Mouse (Mus musculus) urinary bladder, postnatal 0 days (tissue): ENCODE data around the gene Vars. TPM values are rescaled to one million over a fixed set of nuclear protein-coding genes. Genes with fewer than 3 reads are reported as not detected.

Source experiments
- polyA plus RNA-seq: library from polyadenylated mRNA; unstranded; fragments of >200 nt; fragmentation: Nextera tagmentation; extraction: Ambion mirVana; gene quantifications from 2 replicates; pipeline ENCODE4 v1.2.1, GENCODE M21; 2015

Gene Vars
- polyA plus RNA-seq, result 42.0 and 44.7 TPM in 2 replicates

GRCm38 (mm10) chr17:35000717-35001451, at the start of gene Vars:
Vars (plus strand) TSS chr17:35000987.

GRCm38 (mm10) chr17:34959130-34959778, 41.5 kb upstream of the Vars start, which contains the start of gene Hspa1b:
Hspa1b (minus strand) TSS chr17:34959238.

GRCm38 (mm10) chr17:34969822-34970221, 31.0 kb upstream of the Vars start, which contains the start of gene Gm20481:
Gm20481 (plus strand) TSS chr17:34969912.

GRCm38 (mm10) chr17:34972069-34972749, 28.6 kb upstream of the Vars start, which contains the start of the genes Hspa1a and Hspa1l:
Hspa1a (minus strand) TSS chr17:34972156.
Hspa1l (plus strand) TSS chr17:34972703.

GRCm38 (mm10) chr17:34981690-34982180, 19.1 kb upstream of the Vars start, which contains the start of gene Lsm2:
Lsm2 (plus strand) TSS chr17:34981862.

GRCm38 (mm10) chr17:35016376-35016775, 15.6 kb downstream of the Vars start, which contains the start of gene Vwa7:
Vwa7 (plus strand) TSS chr17:35016579.

GRCm38 (mm10) chr17:35027277-35028068, 26.7 kb downstream of the Vars start, which contains the start of gene Sapcd1:
Sapcd1 (minus strand) TSS chr17:35028016.

GRCm38 (mm10) chr17:35046681-35047455, 46.1 kb downstream of the Vars start, which contains the start of gene Msh5:
Msh5 (minus strand) TSS chr17:35046745.

GRCm38 (mm10) chr17:35049561-35050016, 48.8 kb downstream of the Vars start, which contains the start of gene Clic1:
Clic1 (plus strand) TSS chr17:35049966.

GRCm38 (mm10) chr17:35058911-35059892, 58.4 kb downstream of the Vars start, which contains the start of gene Ddah2:
Ddah2 (plus strand) TSS chr17:35059035.

GRCm38 (mm10) chr17:35064951-35065947, 64.5 kb downstream of the Vars start, which contains the start of gene Ly6g6c:
Ly6g6c (plus strand) TSS chr17:35065388.

Other genes starting within 250 kb of the Vars start
- gene Cyp21a1, start 196.4 kb upstream of the Vars start, polyA plus RNA-seq, result not detected in 2 replicates
- 22.1 and 24.9 TPM in 2 replicates for gene Stk19, start 164.0 kb upstream of the Vars start, polyA plus RNA-seq
- gene Dxo, start 164.0 kb upstream of the Vars start, polyA plus RNA-seq, result 25.1 and 25.6 TPM in 2 replicates
- 25.2 and 29.7 TPM in 2 replicates for gene Skiv2l, start 150.8 kb upstream of the Vars start, polyA plus RNA-seq
- gene Nelfe, start 150.6 kb upstream of the Vars start, polyA plus RNA-seq, result 50.7 and 59.0 TPM in 2 replicates
- gene Cfb, start 138.5 kb upstream of the Vars start, polyA plus RNA-seq, result 15.6 and 19.3 TPM in 2 replicates
- 0.53 and 0.86 TPM in 2 replicates for gene Zbtb12, start 121.5 kb upstream of the Vars start, polyA plus RNA-seq
- not detected in 2 replicates for gene Gm20547, start 118.9 kb upstream of the Vars start, polyA plus RNA-seq
- gene C2, start 102.7 kb upstream of the Vars start, polyA plus RNA-seq, result 8.9 and 9.3 TPM in 2 replicates
- gene Ehmt2, start 102.5 kb upstream of the Vars start, polyA plus RNA-seq, result 25.2 and 27.2 TPM in 2 replicates
- gene Slc44a4, start 86.5 kb upstream of the Vars start, polyA plus RNA-seq, result 2.6 and 3.3 TPM in 2 replicates
- 23.2 and 28.5 TPM in 2 replicates for gene Neu1, start 69.7 kb upstream of the Vars start, polyA plus RNA-seq
- 4.5 and 5.2 TPM in 2 replicates for gene Hspa1b, start 41.7 kb upstream of the Vars start, polyA plus RNA-seq
- not detected in 2 replicates for gene Gm20481, start 31.1 kb upstream of the Vars start, polyA plus RNA-seq
- 36.7 and 39.4 TPM in 2 replicates for gene Hspa1a, start 28.8 kb upstream of the Vars start, polyA plus RNA-seq
- gene Hspa1l, start 28.3 kb upstream of the Vars start, polyA plus RNA-seq, result 0.16 and 0.25 TPM in 2 replicates
- 82.1 and 83.5 TPM in 2 replicates for gene Lsm2, start 19.1 kb upstream of the Vars start, polyA plus RNA-seq
- gene Vwa7, start 15.6 kb downstream of the Vars start, polyA plus RNA-seq, result 0.19 and 0.24 TPM in 2 replicates
- 1.3 and 1.7 TPM in 2 replicates for gene Sapcd1, start 27.0 kb downstream of the Vars start, polyA plus RNA-seq
- gene Msh5, start 45.8 kb downstream of the Vars start, polyA plus RNA-seq, result 0.88 and 1.3 TPM in 2 replicates
- 240 and 276 TPM in 2 replicates for gene Clic1, start 49.0 kb downstream of the Vars start, polyA plus RNA-seq
- gene Ddah2, start 58.0 kb downstream of the Vars start, polyA plus RNA-seq, result 118 and 126 TPM in 2 replicates
- gene Ly6g6c, start 64.4 kb downstream of the Vars start, polyA plus RNA-seq, result 0.45 and 0.58 TPM in 2 replicates
- 0.42 and 1.7 TPM in 2 replicates for gene Mpig6b, start 65.2 kb downstream of the Vars start, polyA plus RNA-seq
- gene Ly6g6e, start 75.9 kb downstream of the Vars start, polyA plus RNA-seq, result 8.2 and 8.3 TPM in 2 replicates
- 1.6 and 2.2 TPM in 2 replicates for gene Ly6g6d, start 77.1 kb downstream of the Vars start, polyA plus RNA-seq
- 0.18 TPM in 1 of 2 replicates, not detected in the other for gene Ly6g6f, start 84.6 kb downstream of the Vars start, polyA plus RNA-seq
- gene Abhd16a, start 88.3 kb downstream of the Vars start, polyA plus RNA-seq, result 93.1 and 93.2 TPM in 2 replicates
- gene Ly6g5c, start 107.3 kb downstream of the Vars start, polyA plus RNA-seq, result not detected in 2 replicates
- gene Ly6g5b, start 114.4 kb downstream of the Vars start, polyA plus RNA-seq, result 0.22 and 0.35 TPM in 2 replicates
- gene Gpank1, start 120.5 kb downstream of the Vars start, polyA plus RNA-seq, result 9.5 and 11.9 TPM in 2 replicates
- gene Csnk2b, start 121.1 kb downstream of the Vars start, polyA plus RNA-seq, result 189 and 201 TPM in 2 replicates
- 9.9 and 10.8 TPM in 2 replicates for gene D17H6S53E, start 125.4 kb downstream of the Vars start, polyA plus RNA-seq
- gene Apom, start 131.1 kb downstream of the Vars start, polyA plus RNA-seq, result 0.95 TPM in 1 of 2 replicates, not detected in the other
- 28.9 and 35.6 TPM in 2 replicates for gene Bag6, start 134.2 kb downstream of the Vars start, polyA plus RNA-seq
- 73.9 and 74.9 TPM in 2 replicates for gene Prrc2a, start 163.9 kb downstream of the Vars start, polyA plus RNA-seq
- gene Aif1, start 175.1 kb downstream of the Vars start, polyA plus RNA-seq, result 11.2 and 12.6 TPM in 2 replicates
- gene Lst1, start 187.5 kb downstream of the Vars start, polyA plus RNA-seq, result 13.5 and 15.8 TPM in 2 replicates
- gene Ltb, start 193.5 kb downstream of the Vars start, polyA plus RNA-seq, result 0.53 and 0.96 TPM in 2 replicates
- 0.40 and 0.69 TPM in 2 replicates for gene Tnf, start 201.0 kb downstream of the Vars start, polyA plus RNA-seq
- gene Lta, start 204.4 kb downstream of the Vars start, polyA plus RNA-seq, result 0.12 and 0.30 TPM in 2 replicates
- gene Gm16181, start 219.8 kb downstream of the Vars start, polyA plus RNA-seq, result not detected in 2 replicates
- 4.5 TPM in 2 replicates for gene Atp6v1g2, start 232.7 kb downstream of the Vars start, polyA plus RNA-seq
- 7.0 and 7.5 TPM in 2 replicates for gene Nfkbil1, start 234.8 kb downstream of the Vars start, polyA plus RNA-seq
- gene Ddx39b, start 240.8 kb downstream of the Vars start, polyA plus RNA-seq, result 170 TPM in 2 replicates